Mouse (Mus musculus): ENCODE results near the gene Muc5ac.
"Not testable (repeated sequence)": the region's sequence is repeated elsewhere in the genome, so short reads cannot be mapped to it uniquely, and the experiment has no call there.

The Muc5ac gene

DNA sequence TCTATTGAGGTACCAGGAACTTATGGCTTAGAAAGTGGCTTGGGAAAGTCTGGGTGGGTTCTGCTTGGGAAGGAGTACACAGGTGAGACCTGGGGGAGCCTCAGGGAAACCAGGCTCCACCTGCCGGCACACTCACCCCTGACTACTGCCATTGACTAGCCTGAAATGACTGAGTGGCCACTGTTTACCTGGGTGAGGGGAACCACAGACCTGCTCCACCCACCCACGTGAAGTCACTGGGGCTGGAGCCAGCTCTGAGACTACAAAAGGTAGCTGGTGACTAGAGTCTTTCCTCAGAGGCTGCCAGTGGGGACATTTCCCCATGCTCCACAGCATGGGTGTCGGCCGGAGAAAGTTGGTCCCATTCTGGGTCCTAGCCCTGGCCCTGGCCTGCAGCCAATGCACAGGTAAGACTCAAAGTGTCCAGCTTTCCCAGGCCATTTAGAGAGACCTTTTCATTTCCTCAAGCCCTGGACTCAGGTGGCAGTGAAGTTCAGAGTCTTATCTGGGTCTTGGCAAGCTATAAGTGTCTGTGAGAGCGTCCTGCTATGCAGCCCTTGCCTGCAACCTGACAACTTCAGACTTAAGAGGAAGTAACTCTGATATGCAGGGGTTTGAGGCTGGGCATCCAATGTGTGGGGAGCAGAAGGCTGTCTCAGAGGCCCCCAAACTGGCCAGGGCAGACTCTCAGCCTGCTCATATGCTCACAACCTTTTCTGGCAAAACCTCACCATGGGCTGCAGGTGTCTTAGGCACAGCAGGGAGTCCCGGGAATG, at the start of gene Muc5ac:
Muc5ac (plus strand) TSS at position 296 of the 776 bp plus-strand sequence.
- no peak for DNase-seq

DNA sequence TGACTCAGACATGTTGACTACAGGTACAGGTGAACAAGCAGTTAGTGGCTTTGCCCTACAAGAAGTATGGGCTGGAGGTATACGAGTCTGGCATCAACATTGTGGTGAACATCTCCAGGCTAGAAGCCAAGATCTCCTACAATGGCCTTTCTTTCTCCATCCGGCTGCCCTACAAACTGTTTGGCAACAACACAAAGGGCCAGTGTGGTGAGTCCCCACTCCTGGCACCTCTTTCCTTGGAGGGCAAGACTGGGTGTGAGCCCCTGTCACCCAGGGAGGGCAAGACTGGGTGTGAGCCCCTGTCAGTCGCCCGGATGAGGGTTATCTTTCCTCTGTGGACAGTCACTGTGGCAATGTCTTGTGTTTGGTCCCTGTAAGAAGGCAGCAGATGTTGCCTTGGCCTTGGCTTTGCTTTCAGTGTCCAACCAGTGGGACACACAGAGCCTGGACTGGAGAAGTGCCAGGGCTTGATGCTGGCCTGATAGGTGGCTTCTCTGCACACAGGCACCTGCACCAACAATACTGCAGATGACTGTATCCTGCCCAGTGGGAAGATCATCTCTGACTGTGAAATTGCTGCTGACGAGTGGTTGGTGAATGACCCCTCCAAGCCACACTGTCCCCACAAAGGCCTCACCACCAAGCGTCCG, 41.2 kb upstream of the Muc5ac start:
- no peak for DNase-seq

DNA sequence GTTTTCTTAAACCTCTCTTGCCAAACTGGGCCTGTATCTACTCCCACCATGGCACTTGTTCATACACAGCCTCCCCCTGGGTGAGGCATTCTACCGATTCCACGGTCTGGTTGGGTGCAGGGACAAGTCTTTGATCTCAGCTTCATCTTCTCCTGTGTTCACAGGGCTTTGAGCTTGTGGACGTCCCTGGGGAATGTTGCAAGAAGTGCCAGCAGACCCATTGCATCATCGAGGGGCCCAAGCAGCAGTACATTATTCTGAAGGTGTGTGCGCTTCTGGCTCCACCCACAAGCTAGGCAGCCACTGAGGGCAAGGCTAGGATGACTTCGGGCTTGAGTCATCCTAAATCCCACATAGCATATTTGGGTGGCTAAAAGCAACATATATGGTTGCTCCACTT, 36.3 kb upstream of the Muc5ac start:
- no peak for DNase-seq

DNA sequence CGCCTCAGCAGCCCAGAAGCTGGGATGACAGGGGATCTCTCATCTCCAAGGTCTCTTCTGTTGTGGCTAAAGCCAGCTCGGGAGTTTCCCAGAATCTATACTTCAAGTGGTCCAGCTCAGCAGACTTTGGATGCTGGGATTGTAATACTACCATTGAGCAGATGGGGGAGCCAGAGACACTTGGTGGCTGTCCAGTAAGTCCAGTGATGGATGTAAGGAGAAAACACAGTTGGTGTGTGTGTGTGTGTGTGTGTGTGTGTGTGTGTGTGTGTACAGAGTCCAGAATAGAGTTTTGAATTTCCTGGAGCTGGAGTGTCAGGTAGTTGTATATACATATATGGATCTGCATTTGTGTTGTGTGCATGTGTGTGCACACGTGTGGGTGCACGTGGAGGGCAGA, 32.9 kb upstream of the Muc5ac start:
- peak; percentile 59 to 81 for DNase-seq

DNA sequence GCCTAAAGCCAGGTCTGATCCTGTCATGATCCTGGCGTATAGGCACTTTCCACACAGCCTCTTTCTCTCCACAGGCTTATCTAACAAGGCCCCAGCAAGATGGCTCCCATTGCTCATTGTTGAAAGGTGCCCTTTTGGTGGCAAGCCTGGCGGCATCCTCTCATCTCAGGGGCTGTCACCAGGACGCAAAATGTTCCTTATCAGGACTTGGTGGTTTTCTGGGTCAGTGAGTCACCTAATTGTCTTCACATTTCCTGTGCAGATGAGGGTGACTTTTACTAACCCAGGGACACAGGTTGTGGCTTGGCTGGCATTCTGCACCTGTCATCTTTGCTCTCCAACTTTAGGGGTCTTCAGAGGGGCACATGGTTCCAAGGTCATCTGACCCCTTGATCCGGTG, 30.5 kb upstream of the Muc5ac start:
- DNase-seq = no peak

DNA sequence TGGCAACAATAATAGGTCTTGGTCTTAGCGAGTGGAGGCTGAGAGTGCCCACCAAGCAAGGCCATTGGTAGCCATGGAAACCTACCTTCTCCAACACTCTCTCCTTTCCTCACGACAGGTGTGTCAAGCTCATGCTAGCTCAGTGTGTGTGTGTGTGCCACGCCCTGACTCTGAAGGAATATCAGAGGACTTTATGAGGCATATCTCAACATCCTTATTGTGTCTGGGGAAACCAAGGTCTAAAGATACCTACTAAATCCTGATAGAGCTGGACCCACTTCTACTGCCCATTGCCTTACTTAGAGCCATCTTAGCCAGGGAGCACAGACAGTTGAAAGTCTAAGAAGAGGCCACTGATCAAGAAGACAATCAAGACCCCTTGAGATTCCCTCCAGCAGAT, 18.3 kb upstream of the Muc5ac start:
- no peak for DNase-seq

DNA sequence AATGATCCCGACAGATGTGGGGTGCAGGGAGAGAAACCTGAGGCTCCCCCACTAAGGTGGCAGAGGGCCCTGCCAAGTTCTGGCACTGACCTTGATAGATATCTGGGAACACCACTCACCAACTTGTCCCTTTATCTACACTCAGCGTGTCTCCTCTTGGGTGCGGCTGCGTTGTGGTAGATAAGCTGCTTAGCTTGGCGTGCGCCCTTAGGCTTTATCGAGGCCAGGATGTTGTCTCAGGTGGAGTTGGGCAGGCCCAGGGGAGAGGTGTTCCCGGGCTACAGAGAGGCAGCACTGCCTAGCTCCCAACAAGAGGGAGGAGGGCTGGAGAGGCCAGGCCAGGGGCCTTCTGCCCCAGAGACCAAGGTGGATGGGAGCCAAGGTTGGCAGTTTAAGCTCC, 17.8 kb upstream of the Muc5ac start:
- no peak for DNase-seq

DNA sequence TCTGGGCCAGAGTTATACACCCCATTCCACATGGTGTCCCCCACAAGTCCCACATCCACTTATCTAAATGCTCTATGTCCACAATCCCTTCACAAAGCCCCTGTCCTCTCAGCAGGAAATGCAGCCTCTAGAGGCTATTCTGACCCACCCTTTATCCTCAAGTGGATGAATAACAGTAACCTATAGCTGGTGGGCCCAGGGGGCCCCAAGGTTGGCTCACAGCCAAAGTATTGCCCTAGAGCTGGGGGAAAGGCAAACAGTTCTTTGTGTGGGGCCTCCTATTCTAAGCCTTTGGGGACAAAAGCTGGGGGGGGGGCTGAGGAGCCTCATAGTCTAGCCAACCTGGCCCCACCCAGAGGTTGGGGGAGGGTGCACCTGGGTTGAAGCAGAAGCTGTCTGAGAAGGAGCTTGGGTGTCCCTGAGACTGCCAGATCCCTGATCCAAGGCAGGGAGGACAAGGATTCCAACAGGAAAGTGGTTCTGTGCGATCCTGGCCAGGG, 16.7 kb upstream of the Muc5ac start:
- no peak for DNase-seq

DNA sequence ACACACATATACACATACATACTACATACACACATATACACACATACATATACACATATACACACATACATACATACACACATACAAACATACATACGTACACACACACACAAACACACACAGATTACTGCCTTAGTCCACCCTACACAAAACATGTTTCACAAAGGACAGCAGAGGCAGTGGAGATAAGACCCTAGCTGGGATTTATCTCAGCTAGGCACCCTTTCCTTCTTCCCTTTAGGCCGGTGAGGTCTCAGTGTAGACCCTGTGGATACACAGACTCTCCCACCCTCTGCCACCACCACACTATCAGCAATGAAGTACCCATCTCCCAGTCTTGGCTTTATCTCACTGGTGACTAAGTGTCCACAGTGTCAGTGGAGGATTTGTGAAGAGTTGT, 13.9 kb upstream of the Muc5ac start:
- no peak for DNase-seq

DNA sequence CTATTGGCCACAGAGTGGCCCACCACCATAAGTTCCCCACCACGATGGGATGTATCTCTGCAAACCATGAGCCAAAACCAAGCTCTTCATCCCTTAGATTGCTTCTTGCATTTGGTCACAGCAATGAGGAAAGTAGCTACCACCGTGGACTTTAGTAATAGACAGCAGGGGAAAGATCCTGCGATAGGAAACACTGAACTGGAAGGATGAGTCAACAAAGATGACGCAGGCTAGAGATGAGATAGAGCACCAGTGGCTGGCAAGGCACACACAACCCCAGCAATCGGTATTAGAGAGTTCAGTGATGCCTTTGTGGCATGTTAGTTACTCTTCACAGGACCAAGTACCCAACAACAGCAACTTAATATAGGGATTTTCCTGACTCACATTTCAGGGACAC, 12.6 kb upstream of the Muc5ac start:
- DNase-seq = no peak

DNA sequence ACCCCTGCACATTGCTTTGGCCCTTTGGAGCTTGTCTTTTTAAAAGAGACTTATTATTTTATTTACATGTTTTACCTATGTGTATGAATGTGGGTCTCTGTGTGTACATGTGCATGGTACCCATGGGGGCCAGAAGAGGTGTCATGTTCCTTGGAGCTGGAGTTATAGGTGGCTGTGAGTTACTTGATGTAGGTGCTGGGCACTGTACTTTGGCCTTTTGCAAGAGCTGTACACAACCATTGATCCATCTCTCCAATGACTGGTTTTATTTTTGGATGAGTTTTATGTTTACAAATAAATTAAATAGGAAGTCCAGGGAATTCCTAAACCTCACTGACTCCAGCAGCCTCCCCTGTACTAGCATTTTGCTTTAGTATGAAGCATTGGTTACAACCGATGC, 5.5 kb downstream of the Muc5ac start:
- DNase-seq = no peak

DNA sequence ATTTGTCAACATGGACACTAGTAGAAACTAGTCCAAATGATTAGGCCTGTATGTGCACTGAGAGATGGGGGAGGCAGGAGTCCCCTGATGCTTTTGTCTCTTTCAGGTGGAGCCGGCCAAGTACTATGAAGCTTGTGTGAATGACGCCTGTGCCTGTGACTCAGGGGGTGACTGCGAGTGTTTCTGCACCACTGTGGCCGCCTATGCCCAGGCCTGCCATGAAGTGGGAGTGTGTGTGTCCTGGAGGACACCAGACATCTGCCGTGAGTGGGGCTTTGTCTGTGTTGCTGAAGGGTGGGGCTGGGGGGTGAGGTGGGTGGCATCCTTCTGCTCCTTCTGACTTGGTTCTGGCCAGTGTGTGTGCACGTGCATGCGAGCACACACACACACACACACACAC, 14.4 kb downstream of the Muc5ac start:
- DNase-seq = no peak

DNA sequence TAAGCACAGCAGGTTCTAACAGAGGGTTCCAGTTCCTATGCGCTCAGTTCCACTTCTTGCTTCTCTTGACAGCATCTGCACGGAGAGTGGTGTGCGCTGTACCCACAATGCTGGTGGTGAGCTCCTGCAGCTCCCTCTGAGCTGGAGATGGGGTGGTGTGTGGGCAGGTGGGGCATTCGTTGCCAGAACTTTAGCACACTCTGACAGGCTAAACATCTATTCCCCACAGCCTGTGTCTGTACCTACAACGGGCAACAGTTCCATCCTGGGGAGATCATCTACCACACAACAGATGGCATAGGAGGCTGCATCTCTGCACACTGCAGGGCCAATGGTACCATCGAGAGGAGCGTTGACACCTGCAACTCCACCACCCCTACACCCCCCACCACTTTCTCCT, 16.6 kb downstream of the Muc5ac start:
- DNase-seq = no peak

DNA sequence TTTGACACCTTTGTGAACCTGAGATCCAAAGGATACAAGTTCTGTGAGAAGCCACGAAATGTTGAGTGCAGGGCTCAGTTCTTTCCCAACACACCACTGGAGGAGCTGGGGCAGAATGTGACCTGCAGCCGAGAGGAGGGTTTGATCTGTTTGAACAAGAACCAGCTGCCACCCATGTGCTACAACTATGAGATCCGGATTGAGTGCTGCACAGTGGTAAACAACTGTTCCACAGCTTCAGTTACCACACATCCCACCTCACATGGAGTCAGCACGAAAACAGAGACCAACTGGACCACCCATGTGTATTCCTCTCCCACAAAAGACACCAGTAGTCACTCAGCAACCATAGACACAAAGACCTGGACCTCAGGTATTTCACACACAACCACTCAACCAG, 19.1 kb downstream of the Muc5ac start:
- not testable (repeated sequence) for DNase-seq

DNA sequence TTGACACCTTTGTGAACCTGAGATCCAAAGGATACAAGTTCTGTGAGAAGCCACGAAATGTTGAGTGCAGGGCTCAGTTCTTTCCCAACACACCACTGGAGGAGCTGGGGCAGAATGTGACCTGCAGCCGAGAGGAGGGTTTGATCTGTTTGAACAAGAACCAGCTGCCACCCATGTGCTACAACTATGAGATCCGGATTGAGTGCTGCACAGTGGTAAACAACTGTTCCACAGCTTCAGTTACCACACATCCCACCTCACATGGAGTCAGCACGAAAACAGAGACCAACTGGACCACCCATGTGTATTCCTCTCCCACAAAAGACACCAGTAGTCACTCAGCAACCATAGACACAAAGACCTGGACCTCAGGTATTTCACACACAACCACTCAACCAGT, 21.2 kb downstream of the Muc5ac start:
- not testable (repeated sequence) for DNase-seq

DNA sequence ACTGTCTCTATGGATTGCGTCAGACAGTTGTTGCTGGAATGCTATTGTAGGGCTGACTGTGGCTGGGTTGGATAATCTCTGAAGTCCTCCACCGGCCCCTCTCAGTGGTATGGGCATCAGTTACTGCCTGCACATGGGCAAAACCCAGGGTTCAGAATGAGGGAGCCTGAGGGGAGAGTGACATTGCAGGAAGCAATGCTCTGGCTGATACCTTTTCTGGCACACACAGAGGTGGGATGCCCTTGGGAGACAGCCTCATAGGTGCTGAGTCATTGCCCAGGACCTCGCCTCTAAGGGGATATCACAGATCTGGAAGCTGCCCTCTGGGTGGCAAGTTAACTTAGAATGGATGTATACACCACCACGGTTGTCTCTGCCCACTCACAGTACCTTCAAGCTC, 24.5 kb downstream of the Muc5ac start:
- DNase-seq = peak in 1 of 2 experiments; percentile 21

DNA sequence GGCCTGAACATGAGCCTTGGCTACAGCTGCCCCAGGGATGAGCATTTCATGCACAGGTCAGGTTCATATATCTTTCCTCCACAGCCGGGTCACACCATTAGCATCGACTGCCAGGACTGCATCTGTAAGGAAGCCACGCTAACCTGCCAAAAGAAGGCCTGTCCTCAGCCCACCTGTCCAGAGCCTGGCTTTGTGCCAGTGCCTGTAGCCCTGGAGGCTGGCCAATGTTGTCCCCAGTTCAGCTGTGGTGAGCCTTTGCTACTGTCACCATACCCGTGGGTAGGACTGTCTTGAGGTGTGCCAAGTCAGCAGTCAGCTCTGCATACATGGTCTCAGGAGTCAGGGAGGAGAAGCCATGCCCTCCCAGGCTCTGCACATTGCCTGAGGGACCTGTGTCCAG, 26.6 kb downstream of the Muc5ac start:
- peak in 1 of 2 experiments; percentile 23 for DNase-seq

DNA sequence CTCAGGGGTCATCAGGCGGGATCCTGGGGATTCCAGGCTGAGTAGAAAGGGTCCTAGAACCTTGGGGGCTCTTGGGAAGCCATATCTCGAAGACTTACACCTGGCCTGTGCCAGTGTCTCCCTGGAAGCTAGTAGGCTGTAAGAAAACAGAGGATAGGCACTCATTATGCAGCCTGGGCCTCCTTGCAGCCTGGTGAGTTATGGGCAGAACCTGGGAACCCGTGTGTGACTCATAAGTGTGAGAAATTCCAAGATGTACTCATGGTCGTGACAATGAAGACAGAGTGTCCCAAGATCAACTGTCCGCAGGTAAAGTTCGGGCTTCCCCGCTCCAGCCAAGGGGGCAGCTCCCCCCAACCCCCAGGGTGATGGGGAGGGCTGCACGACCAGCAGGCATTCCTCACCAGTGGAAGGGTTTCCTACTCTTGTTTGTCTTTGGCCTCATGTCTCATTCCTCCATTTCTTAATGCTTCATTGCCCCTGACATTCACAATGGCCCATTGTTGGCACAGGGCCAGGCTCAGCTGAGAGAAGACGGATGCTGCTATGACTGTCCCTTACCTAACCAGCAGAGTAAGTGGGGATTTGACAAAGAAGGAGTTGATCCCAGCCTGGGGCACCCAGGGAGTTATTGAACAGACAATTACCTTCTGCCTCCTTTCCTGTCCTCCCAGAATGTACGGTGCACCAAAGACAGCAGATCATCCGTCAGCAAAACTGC, 28.7 kb downstream of the Muc5ac start:
- peak; percentile 13 to 31 for DNase-seq

DNA sequence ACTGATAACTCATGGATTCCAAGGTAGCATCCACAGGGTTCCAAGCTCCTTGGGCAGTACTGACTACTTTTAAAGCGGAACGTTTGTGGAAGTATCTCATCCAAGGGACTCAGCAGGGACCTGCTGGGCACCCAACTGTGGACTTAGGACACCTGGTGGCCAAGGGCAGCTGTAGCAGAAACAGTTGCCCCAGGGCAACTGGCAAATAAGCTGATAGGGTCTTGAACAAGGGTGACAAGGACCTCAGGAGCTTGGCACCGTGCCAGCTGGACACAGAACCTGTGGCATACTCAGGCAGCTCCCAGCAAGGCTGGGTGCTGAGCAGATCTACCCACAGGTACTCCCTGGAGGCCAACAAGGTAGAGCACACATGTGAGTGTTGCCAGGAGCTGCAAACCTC, 29.5 kb downstream of the Muc5ac start:
- peak in 1 of 2 experiments; percentile 24 for DNase-seq

DNA sequence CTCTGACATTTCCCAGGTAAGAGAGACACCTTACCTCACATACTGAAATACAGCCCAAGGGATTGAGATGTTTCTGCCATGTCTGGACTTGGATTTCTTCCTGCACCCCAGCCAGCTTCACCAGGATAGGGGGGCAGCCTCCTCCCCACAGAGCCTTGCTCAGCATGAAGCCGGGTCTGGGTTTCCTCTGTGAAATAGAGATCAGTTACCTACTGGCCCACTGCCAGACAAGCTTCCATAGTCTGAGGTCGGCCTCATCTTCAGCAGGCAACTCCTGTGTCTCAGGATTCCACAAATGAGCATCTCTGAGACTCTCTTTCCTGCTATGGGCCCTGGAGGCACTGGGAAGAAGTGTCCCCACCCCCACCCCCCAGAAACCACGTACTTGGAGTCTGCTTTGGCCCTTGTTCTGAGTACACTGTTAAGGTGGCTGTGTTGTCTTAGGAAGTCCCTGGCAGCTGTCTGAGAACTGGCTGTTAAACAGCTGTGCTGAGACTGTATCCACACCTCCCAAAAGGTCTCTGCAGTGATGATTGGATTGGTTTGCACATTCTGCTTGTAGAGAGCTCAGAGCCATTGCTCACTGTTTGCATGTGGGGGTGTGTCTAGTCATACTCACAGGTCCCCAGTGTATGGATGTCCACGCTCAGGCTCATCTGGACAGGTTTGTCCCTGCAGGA, 34.0 kb downstream of the Muc5ac start:
- DNase-seq = no peak

DNA sequence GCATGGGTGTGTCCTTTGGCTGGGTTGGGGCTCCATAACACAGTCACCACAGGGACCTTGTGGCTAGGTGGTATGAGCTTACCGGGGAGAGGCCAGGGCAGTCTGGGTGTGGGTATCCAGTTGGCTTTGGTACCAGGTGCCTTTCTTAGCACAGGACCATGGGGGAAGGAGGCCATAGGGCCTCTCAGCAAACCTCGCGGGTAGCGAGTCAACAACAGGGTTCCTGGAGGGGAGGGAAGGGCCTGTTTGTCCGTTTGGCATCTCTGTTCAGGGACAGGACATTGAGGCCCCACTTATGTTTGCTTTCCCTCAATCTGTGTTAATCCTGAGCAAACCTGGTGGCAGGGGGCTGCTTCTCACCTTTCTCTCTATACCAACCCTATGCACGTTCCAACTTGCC, 34.9 kb downstream of the Muc5ac start:
- DNase-seq = no peak

DNA sequence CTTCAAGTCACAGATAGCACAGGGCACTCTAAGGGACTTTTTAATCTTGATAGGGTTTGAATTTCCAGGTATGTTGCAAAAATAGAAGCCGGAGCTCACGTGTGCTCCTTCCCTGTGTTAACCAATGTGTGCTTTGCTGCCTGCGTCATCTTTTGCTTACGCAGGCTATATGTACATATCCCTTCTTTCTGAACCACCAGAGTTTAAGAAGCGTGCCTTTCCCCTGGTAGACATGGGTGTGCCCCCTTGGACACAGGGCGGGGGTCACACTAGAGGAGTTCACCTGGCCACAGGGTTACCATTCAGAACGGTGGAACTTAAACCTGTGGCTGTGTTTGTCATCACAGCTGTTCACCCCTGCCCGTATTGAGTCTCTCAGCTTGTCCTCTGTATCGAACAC, 35.6 kb downstream of the Muc5ac start:
- no peak for DNase-seq

DNA sequence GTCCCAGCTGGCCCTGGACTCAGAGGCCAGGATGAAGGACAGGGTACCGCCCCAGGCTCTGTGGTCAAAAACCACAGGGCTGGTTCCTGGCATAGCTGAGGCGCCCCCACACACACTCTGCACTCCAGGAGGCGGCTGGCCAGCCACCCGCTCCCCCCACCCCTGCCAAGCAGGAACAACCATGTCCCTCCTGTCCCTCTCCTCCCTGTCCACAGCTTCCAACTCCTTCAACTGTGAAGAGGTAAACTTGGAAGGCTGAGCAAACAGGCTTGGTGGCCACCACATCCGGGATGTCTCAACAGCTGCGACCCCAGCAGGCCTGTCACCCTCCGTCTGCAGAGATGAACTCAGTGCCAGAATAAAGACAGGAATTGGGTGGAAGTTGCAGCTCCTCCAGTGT, 47.2 kb downstream of the Muc5ac start:
- DNase-seq = peak in 1 of 2 experiments; percentile 9
